Mouse (Mus musculus): ENCODE results near the gene Mmp3.
"Not testable (repeated sequence)": the region's sequence is repeated elsewhere in the genome, so short reads cannot be mapped to it uniquely, and the experiment has no call there.

Mmp3 gene

GRCm38 (mm10) chr9:7445522-7445921 lies at the start of gene Mmp3:
Gene Mmp3, plus strand, starts transcription at chr9:7445822.
- DNase-seq = no peak

GRCm38 (mm10) chr9:7396556-7396955 lies 49.1 kb upstream of the Mmp3 start:
- not testable (repeated sequence) for DNase-seq

GRCm38 (mm10) chr9:7453302-7453701 lies 7.7 kb downstream of the Mmp3 start:
- no peak for DNase-seq

- DNase-seq = no peak
Observed at GRCm38 (mm10) chr9:7470262-7470661, 24.6 kb downstream of the Mmp3 start.

GRCm38 (mm10) chr9:7483684-7484394 lies 38.2 kb downstream of the Mmp3 start:
- no peak for DNase-seq

GRCm38 (mm10) chr9:7501138-7501537 lies 55.5 kb downstream of the Mmp3 start:
- no peak for DNase-seq

GRCm38 (mm10) chr9:7502051-7502450 lies 56.4 kb downstream of the Mmp3 start, which contains the start of gene Mmp10:
Gene Mmp10, plus strand, starts transcription at chr9:7502352.
- no peak for DNase-seq

All from lung, postnatal 36 days (tissue).